Mouse (Mus musculus): ENCODE measurements at regions not wholly inside any gene's neighbourhood (a gene's known extent, or its start where the extent isn't known, plus 50 kb on each side); places are given as distances from the start of the nearest gene placed in this dataset.

DNA sequence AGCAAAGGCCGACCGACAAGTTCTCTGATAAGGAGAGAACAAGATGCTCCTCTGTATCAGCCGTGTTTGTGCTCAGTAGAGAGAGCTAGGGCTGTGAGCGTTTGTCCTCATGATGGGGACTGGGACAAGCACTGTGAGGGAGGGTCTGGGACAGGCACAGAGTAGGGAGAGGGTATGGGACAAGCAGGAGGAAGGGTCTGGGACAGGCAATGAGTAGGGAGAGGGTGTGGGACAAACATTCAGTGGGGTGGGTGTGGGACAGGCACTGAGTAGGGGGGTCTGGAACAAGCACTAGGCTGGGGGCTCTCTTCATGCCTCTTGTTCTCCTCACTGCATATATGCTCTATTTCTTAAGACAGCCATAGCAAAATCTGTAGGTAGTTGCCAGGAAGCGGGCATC lies 70.2 kb upstream of the Plcl2 start:
- no peak for DNase-seq (ENCODE audit: low read depth, low spot score)

DNA sequence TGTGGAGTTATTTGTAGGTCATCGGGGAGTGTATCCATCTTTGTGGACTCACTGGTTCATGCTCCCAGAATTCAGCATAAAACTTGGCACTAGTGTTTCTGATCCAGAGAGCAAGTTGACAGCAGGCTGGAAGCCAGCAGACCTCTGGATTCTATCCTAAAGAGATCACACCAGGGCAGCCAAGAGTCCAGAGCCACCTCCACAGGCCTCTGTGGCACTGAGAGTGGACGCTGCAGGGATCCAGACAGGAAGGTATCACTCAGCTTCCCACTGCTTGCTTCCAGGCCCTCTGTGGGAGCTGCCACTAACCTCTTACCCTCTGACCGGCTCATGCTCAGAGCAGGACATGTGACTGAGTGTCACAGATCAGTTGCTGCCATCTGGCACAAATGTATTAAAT lies 69.8 kb upstream of the Plcl2 start:
- DNase-seq (ENCODE audit: low read depth, low spot score) = no peak

- DNase-seq (ENCODE audit: low read depth, low spot score) = no peak
These were observed 67.1 kb upstream of the Plcl2 start for GRCm38 (mm10) chr17:50442062-50442461.

DNA sequence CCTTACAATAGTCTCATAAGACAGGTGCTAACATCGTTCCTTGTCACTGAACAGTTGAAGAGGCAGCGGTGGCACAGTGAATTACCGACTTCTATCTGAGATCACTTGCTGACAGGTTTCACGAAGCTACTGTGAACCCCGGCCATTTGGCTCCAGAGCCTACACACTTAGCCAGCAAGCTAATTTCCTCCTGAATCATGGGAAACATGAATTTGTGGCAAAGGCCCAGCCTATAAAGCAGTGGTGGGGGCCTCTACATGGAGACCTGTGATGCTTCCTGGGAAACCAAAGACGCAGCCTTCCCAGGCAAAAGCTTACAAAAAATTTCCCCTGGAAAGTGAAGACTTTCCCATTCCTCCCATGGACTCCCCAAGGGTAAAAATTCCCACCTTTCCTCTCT lies 66.3 kb upstream of the Plcl2 start:
- no peak for DNase-seq (ENCODE audit: low read depth, low spot score)

- DNase-seq (ENCODE audit: low read depth, low spot score) = no peak
These were observed 65.7 kb upstream of the Plcl2 start for GRCm38 (mm10) chr17:50443376-50444022.

- no peak for DNase-seq (ENCODE audit: low read depth, low spot score)
These were observed 65.2 kb upstream of the Plcl2 start for GRCm38 (mm10) chr17:50444023-50444389.

DNA sequence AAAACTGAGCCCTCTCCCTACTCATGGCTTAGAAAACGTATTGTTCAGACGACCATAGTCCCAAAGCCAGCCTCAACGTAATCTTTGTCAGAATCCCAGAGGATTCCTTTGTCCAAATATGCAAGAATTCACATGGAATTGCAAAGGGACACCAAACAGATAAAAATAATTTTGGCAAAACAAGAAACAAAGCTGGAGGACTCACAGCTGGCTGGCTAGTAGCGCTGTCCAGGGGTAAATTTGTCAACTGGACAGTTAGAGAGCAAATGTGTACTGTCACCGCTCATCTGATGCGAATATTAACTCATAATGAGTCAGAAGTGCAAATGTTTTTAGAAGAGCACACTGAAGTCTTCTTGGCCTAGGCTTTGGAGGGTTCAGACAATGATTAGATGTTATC lies 60.5 kb upstream of the Plcl2 start:
- DNase-seq (ENCODE audit: low read depth, low spot score) = no peak

DNA sequence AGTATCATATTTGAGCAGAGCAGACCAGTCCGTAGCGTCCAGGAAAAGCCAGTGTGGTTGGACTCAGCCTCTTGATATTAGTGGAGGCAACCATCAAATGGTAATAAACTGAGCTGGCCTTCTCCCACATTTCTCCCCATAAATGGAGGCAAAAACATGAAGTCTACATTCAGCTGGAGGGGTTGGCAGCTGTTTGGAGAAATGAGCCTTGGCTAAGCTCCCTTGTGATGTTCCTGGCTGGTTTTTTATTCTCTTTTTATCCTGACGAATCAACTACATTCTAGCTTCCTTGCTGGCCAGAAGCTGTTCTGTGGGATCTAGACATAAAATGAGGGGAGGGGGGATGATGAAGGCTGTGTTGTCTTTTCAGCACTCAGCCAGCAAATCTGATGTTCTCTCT lies 57.6 kb upstream of the Plcl2 start:
- peak; percentile 35 for DNase-seq (ENCODE audit: low read depth, low spot score)

DNA sequence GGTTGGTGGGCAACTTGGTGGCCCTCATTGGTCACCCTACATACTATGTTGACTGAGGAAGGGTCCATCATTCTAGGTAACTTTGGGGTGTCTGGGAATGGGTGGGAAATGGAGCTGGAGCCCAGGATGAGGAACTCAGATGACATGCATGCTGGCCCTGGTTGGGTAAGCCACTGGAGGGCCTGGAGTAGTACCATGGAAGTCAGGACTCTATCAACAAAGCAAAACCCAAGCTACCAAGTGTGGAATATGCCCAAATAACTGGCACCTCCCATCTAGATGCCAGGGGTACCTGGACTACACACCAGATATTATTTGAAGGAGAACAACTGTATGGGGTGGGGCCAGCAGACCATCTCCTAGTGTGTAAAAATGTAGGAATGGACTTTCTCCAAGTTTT lies 55.7 kb upstream of the Plcl2 start:
- no peak for DNase-seq (ENCODE audit: low read depth, low spot score)

GRCm38 (mm10) chr17:50453956-50454355 lies 55.2 kb upstream of the Plcl2 start:
- DNase-seq (ENCODE audit: low read depth, low spot score) = no peak

GRCm38 (mm10) chr17:50454917-50455316 lies 54.3 kb upstream of the Plcl2 start:
- no peak for DNase-seq (ENCODE audit: low read depth, low spot score)

DNA sequence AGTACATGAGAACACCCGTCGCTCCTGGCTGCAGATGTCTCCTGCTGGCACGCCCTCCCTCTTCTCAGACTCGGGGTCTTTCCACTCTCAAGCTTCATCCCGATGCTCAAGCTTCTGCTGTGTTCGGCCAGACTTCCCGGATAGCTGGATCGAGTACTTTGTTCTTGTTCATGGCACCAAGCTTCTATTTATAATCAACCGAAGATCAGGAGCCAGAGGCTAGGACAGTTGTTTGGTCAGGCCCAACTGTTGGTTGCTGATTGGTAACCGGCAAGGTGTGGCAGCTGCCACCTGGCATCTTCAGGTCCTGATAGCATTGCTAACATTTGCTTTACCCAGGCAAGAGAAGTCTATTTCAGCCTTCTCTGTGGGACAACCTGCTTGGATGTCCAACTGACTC lies 53.5 kb upstream of the Plcl2 start:
- DNase-seq (ENCODE audit: low read depth, low spot score) = no peak

DNA sequence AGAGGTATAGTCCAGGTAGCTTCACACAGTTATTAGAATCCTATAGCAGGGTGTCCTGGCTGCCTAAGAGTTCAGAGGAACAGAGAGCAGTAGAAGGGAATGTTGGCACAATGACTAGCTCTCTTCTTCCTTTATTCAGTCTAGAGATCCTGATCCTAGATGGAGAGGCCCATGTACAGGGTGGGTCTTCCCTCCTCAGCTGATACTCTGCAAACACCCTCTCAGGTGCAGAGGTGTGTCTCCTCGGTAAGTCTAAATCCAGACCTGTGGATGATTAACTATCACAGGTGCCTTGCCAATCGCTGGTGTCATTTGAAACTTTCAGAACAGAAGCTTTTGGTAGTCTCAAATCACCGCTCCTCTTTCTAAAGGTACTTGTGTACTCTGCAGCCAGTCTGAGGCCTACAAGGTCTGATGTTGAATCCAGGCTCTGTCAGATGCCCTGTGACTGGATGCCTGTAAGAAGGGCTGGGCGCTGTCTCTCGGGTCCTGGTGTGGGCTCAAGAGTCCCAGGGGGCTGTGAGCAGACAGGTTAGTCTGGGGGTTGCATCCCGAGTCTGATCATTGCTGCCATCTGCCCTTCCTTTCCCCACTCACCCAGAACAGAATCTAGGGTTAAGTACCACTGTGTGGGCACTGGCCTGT lies 52.0 kb upstream of the Plcl2 start:
- no peak for DNase-seq (ENCODE audit: low read depth, low spot score)

DNA sequence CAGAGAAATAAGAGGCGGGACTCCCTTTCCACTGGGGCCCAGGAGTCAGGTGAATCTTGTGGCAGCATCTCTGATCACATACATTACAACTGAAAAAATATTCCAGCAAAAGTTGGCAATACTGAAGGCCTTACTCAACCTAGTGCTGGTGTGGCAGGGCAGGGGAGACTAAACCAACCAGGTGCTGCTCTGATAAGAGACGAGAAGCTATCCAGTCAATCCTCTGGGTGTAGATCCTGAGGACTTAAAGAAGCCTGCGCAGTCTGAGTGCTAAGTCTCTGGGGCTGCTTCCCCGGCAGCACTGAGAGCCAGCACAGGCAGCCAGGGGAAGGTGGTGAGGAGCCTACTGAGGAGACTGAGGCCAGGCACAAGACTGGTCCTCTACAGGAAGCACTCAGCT lies 51.0 kb upstream of the Plcl2 start:
- DNase-seq (ENCODE audit: low read depth, low spot score) = no peak

All from telencephalon, adult 2 months (tissue).